Mouse (Mus musculus): ENCODE measurements at regions not wholly inside any gene's neighbourhood (a gene's known extent, or its start where the extent isn't known, plus 50 kb on each side); places are given as distances from the start of the nearest gene placed in this dataset.

DNA sequence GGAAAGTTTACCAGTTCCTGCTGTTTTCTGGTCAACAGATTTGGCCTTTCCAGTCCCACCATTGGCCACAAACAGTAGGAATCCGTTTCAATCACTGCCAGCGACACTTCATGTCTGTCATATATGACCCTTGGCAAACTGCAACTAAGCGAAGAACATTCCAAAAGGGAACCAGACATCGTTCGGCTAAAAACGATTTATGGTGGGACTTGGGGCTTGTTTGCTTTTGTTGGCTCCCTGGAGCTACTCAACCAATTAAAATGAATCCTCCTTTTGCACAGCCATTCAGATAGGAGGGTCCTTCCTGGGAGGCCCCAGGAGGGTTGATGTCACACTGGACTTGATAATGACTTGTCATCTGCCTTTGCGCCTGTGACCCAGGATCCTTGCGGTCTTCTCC, 490.9 kb upstream of the Etaa1 start:
- TF ChIP-seq ZC3H11A (IDR thresholded peaks at IDR 0.05; ENCODE audit: borderline replicate concordance, low read depth, low read length), result no peak
- TF ChIP-seq CHD2 (IDR thresholded peaks at IDR 0.05; ENCODE audit: low read depth, low read length), result no peak
- TF ChIP-seq ZNF384 (IDR thresholded peaks at IDR 0.05; ENCODE audit: low read depth, low read length), result no peak
- TF ChIP-seq MAFK (IDR thresholded peaks at IDR 0.05; ENCODE audit: insufficient read depth, low read depth, low read length), result no peak
- TF ChIP-seq HCFC1 (IDR thresholded peaks at IDR 0.05; ENCODE audit: borderline replicate concordance, insufficient read depth, low read length), result no peak

Measured in ES-E14 (cell line).